Mouse (Mus musculus) naive thymus-derived CD4-positive, alpha-beta T cell, adult 2 months (primary cell): ENCODE data around the gene Shd.
"Not testable (repeated sequence)": the region's sequence is repeated elsewhere in the genome, so short reads cannot be mapped to it uniquely, and the experiment has no call there.

Experiments
- DNase-seq: peaks from one replicate; pipeline ENCODE4 v3.0.0-alpha.2; 2011; ENCODE audit warnings: low read depth

The Shd gene

DNA sequence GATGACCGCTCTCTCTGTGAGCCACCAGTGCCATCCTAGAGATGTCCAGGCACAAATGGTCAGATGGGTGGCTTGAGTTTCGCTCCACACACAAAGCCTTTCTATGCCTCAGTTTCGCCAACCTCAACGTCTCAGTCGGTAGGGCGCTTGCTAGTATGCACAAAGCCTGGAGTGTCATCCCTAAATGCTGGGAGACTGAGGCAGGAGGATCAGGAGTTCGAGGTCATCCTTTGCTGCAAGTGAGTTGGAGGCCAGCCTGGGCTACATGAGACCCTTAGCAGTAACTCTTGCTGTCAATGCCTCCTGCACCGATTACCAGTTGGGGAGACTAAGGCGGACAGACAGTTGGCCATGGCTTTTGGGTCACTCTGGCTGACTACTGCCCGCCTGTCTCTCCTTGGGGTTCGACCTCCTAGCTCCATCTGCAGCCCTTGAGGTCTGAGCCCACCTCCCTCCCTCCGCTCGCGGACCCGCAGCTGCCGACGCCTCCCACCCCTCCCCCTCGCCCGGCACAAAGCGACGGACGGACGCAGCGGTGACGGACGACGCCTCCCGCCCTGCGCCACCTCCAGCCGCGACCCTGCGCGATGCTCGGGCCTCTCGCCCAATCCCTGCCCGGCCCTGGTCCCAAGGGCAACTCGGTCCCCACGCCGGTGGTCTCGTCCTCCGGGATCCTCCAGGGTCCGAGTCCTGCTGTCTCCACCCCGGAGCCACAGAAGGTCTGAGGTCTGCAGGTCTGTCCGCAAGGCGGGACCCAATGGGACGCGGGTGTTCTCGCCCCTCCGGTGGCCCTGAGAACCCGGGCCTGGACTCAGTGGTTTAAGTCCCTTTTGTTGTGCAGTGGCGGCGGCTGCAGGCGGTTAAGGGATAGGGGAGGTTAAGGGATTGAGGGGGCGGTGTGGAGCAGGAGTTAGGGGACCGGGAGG is at the start of gene Shd:
Gene Shd (plus strand): TSS at position 502 of the 926 bp plus-strand sequence.
- DNase-seq = no peak

DNA sequence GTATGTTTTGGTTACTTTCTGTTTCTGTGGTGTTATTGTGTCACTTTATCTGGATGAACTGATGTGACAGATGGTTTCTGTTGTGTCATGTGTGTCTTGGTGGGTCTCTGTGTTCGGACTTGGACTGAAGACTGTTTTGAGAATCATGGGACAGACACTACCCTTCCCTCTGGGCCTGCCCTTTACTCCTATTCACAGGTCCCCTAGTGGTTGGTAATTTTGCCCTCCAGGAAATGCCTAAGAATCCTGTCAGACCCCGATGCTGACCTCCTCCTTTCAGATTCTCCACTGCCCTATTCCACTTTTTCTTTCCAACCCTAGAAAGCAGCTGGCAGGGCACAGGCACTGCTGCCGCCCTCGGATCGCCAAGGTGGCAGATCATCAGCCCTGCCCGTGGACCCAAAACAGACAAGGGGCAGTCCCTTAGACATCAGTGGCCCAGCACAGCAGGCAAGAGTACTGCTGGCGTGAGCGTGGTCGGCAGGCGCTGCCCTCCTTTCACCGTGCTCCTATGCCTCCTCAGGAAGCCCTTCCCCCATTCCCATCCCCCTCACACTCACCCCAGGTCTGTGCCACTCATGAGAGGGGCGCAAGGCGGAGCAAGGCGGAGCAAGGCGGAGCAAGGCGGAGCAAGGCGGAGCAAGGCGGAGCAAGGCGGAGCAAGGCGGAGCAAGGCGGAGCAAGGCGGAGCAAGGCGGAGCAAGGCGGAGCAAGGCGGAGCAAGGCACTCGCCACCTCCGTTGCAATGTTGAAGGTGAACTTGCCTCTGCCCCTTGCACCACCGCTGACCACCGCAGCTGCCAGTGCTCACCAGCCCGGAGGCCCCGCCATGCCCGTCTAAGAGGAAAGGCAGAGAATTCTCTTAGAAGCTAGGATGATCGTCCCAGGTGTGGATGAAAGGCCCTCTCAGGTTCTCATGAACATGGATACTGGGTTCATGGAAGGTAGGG is 38.4 kb upstream of the Shd start:
- DNase-seq = peak; percentile 85

DNA sequence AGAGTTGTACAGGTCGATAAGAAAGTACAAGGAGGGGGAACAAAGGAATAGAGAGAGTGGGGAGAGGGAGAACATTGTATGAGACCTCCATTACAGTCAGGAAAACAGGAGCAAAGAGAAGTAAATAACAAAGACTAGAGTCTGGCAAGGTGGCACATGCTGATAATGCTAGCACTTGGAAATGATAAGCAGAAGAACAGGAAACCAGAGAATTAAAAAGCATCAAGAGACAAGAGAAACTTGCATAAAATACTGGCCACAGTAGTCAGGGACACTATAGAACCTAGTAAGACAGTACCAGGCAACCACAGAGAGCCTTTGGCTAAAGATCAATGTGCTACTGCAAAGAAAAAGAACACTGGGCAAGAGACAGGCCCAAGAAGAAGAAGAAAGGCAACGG is 37.6 kb upstream of the Shd start:
- DNase-seq = no peak

DNA sequence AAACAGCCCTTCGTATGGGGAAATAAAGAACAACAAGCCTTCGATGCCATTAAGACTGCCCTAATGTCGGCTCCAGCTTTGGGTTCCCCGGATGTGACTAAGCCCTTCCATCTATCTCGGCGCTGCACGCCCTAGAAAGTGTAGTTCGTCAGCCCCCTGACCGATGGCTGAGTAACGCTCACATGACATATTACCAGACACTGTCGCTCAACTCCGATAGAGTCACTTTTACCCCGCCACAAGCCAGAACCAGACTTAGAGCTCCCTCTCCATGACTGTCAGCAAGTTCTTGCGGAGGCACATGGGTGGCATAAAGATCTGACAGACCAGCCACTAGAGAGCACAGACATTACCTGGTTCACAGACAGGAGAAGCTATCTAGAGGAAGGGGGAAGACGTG is 37.1 kb upstream of the Shd start:
- DNase-seq = no peak

DNA sequence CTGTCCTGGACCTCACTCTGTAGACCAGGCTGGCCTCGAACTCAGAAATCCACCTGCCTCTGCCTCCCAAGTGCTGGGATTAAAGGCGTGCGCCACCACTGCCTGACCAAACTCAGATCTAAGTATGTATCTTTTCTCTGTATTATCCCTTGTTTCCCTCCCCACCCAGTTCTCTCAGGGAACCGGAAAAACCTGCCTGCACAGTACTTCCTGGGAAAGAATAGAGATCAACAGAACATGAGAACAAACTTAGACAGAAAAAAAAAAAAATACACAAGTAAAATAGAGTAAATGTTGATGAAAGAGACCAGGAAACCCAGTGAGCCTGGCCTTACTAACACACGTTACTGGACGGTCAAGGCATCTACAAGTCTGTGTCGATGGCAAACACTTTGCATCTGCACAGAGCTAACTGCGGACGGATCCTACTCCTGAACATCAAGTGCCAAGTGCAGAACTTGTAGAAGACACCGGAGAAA is 25.8 kb upstream of the Shd start:
- DNase-seq = not testable (repeated sequence)

DNA sequence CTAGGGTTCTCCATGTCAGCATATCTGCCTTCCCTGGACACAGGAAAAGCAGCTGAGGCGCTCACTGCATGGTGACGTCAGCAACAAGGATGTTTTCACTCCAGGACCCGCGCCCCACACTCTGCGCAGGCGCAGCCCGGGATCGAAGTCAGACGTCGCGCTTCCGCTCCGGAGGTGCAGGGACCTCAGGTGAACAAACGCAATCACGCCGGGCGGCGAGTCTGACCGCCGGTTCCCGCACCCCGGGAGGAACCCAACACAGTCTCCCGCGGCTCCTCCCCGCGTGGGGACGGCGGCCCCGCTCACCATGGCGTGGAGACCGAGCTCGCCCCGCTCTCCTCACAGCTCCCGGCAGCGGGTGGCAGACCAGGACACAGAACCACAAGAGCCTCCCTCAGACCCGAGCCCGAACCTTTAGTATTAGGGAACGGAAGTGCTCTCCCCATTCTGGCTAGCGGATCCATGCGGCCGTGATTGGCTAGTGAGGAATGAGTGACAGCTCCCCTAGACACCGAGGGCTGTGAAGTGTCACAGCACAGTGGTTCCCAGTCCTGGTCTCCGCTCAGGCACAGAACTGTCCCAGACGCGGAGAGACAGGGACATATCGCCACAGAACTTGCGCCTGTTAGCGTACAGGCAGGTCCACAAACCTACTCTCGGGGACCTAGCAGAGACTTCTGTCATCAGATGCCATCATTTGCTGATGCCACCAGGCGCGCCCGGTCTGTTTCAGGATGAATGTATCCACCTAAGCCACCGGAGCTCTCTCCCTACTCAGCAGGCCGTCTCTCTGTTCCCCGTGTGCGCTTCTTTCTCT is 25.2 kb upstream of the Shd start:
- DNase-seq = peak; percentile 79

DNA sequence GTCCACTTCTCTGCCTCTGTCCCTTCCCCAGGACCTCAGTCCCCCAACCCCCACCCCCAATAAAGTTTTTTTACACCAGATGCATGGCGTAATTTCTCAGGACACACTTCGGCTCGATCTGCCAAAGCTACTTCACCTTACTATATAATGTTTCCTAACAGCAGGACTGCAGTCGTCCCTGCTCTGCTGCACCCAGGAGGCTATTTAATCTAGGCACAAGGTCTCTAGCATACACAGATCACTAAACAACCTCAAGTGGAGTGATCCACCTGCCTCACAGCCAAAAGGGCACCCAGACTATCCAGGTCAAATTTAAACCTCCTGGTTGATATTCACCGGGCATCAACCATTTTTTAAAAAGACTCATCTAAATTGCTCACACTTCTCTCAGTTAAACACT is 24.6 kb upstream of the Shd start:
- DNase-seq = no peak

DNA sequence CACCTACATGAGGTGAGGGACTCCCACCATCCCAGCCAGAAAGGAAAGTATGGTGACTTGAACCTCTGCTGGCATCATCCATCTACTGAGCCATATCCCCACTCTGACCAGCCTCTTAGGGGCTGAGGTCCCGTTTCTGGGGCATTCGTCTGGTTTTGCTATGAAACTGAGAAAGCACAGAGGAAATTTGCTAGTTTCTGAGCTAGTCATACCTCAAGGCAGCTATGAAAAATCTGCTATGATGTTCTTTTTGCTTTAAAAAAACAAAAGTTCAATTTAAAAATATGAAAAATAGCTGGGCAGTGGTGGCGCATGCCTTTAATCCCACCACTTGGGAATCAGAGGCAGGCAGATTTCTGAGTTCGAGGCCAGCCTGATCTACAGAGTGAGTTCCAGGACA is 21.6 kb upstream of the Shd start:
- DNase-seq = no peak

DNA sequence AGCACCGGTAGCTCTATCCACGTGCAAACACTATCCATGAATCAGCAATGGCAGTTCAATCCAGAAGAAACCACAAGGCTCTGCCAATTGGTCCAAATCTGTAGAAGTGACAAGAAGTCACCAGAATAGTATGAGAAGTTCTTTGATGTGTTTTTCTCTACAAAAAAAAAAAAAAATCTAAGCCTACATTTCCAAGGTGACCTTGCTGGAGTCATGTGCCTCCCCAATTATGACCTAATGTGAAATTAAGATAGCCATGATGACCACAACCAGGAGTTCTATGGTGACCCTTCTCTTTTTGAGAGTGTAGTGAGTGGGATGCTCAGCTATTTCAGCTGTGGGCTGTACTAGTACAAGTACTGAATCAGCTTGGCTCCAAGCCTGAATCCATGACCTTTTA is 20.9 kb upstream of the Shd start, which contains the start of gene Zfp119b:
Gene Zfp119b (minus strand): TSS at position 101 of the 400 bp plus-strand sequence.
- DNase-seq = no peak

DNA sequence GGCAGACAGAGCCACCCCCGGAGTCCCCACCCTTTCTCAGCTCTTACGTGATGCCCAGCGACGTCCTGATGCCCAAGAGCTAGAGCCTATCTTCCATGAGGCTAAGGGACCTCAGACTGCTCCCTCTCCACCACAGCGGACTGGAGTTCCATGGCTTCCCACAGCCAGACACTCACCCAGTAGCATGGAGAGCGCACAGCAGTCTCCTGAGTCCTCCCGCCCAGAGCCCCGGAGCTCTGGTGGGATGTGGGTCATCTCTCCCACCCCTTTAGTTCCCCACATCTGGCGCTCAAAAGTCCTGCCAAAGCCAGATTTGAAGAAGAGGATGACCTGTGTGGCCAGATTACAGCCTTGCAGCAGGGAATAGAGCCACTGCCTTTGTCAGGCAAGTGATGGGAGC is 19.7 kb upstream of the Shd start:
- no peak for DNase-seq

DNA sequence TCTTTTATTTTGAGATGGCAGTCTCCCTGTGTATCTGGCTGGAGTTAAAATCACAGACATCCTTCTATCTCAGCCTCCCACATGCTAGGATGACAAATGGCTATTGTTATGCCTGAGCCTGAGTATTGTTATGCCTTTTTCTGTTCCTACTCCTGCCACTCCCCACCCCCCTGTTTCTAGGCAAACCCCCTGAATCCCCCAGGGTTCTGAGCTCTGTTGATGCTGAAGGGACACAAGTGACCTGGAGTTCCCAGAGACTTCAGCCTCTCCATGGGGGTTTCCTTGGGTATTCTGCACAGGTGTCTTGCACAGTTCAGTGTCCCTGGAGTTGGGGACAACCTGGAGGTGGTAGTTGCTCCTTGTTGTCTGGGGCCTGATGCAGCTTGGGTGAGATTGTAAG is 18.2 kb upstream of the Shd start:
- DNase-seq = no peak

DNA sequence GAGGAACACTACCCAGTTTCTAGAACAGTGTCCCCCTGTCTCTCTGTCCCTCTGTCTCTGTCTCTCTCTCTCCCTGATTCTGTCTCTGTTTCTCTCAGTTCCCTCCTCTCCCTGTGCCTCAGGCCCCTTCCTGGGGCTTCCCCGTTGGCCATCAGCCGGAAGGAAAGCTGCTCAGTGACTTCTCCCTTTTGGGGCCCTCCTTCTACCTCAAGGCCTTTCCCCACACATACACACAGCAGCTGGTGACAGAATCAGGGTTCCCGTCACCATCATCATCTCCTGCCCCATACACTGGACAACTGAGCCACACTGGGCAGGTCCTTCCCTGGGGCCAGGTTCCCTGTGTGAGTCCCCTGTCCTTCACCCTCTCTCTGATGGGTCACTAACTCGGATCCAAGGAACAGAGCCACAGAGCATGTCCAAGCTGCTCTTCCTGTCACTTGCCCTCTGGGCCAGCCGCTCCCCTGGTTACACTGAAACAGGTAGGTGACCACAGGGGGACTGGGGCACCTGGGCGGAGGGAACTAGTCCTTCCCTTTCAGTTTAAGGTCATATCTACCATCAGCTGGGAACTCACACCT is 17.7 kb upstream of the Shd start, which contains the start of gene Ebi3:
Gene Ebi3 (plus strand): TSS at position 194 of the 581 bp plus-strand sequence.
- DNase-seq = no peak

DNA sequence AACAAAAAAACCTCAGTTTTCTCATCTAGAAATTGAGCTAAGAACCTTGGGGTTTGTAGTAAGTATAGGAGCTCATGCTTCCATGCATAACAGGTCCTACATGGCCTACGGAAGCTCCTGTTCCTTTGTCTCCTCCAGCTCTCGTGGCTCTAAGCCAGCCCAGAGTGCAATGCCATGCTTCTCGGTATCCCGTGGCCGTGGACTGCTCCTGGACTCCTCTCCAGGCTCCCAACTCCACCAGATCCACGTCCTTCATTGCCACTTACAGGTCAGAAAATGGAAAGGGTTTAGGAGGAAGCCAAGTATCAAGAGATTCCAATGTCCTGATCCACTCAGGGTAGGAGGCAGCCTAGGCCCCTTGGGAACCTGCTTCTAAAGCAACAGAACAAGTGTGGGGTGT is 16.5 kb upstream of the Shd start:
- DNase-seq = no peak

DNA sequence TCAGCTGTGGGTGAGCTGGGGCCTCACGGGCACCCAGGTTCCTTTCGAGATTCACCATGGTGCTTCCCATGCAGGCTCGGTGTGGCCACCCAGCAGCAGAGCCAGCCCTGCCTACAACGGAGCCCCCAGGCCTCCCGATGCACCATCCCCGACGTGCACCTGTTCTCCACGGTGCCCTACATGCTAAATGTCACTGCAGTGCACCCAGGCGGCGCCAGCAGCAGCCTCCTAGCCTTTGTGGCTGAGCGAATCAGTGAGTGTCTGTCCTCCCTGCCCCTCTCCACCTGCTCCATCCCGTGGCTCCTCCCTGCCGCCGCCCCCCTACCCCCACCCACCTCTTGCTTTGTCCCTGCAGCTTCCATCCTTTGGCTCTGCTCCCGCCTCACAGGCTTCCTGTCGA is 16.0 kb upstream of the Shd start:
- DNase-seq = no peak

DNA sequence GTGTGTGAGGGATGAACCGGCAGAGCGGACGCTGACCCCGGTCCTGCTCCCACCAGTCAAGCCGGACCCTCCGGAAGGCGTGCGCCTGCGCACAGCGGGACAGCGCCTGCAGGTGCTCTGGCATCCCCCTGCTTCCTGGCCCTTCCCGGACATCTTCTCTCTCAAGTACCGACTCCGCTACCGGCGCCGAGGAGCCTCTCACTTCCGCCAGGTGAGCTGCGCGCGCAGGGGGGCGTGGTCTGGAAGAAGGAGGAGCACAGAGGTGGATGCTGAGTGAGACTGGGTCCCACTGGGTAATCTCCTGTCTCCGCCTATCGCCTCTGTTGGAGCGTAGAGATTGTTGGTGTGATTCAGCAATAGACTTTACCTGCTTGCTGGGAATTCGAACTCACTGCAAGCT is 14.1 kb upstream of the Shd start:
- no peak for DNase-seq

DNA sequence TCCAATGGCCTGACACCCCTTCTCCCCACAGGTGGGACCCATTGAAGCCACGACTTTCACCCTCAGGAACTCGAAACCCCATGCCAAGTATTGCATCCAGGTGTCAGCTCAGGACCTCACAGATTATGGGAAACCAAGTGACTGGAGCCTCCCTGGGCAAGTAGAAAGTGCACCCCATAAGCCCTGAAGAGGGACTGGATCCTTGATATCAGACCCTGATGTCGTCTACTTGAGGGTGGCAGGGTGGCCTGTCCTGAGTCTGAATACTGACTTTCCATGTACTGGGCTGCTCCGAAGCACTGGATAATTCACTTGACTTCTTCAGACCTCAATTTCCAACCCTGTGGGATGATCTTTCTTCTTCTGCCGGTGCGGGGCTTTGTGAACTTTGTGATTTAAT is 13.7 kb upstream of the Shd start:
- no peak for DNase-seq

DNA sequence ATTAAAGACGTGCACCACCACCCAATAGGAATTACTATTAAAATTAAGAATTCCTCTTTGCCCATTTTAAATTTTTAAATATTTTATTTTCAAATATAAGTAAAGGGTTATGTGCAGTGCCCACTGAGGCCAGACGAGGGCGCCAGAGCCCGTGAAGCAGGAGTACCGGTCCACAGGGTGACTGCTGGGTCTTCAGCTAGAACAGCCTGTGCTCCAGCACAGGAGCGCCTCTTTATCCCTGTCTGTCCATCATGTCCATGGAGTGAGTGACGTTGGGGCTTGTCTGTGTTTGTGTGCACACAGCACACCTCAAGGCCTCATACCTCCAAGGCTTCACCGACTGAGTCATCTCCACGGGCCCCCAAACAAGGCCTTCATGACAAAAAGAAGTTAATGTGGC is 13.1 kb upstream of the Shd start:
- peak; percentile 84 for DNase-seq

DNA sequence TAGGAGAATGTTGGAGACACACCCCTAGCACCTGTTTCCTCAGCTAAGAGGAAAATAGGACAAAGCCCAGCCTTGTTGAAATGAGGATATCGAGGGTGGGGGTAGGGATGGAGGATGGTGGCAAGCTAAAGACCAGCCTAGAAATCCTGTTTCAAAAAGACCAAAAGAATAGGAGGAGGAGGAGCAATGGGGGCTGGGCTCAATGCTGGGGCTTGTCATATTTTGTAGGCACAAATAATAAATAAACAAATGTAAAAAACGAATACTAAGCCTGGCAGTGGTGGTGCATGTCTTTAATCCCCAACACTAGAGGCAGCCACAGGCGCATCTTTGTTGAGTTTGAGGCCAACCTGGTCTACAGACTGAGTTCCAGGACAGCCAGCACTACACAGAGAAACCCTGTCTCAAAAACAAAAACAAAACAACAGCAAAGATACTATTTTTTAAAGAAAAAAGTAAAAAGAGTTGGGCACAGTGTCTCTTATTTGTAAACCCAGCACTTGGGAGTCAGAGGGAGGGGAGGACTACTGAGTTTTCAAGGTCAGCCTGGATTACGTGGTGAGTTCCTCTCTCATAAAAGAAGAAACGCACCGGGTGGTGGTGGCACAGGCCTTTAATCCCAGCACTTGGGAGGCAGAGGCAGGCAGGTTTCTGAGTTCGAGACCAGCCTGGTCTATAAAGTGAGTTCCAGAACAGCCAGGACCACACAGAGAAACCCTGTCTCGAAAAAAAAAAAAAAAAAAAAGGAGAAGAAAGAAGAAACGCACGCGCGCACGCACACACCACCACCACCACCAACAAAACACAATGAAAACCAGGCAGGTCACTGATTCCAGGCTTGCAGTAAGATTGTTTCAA is 12.3 kb upstream of the Shd start:
- DNase-seq = no peak

DNA sequence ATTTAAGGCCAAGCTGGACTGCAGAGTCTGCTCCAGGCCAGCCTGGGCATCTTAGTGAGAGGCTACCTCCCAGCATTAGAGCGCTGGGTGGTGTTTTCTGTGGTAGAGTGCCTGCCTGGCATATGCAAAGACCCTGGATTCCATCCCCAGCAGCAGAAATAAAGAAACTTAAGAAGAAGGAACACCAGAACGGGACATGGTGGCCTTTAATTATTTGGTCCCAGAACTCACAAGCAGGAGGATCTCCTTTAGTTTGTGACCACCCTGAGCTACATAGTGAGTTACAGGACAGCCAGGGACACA is 11.7 kb upstream of the Shd start:
- no peak for DNase-seq

DNA sequence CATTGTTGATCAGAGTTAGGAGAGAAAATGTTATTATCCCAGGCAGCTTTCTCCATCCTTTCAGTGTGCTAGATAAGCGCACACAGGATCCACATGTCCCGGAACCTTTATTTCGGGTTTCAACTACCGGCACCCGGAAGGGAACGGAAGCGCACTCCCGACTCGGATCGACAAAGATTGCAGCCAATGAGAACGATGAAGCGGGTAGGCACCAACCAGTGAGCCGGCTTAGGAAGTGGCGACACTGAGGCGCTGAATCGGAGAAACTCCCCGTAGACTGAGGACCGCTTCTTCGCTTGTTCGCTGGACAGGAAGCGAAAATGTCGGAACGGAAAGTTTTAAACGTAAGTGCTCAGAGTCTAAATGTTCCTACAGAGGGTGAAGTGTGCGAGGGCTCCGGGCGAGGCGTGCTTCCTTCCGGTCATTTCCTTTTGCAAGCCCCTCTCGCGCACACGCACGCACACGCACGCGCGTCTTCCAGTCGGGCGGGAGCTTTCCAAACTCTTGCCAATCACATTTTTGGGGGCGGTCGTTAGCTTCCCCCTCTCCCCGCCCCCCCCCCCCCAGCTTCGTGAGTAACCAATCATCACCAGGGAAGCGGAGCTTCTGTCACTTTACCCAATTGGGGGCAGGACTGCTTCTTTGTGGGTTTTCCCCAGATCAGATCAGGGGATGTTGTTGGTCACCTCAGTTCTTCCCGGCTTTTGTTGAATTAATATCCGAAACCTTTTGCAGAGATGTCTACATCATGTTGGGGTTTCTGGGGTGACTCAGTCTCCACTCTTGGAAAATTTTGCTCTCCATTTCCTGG is 11.1 kb upstream of the Shd start, which contains the start of gene Yju2:
Gene Yju2 (plus strand): TSS at position 182 of the 811 bp plus-strand sequence.
- DNase-seq = peak; percentile 96
